Mouse (Mus musculus) left cerebral cortex, postnatal 14 days (tissue): Measurements from ENCODE around the gene Chmp1a. TPM values are rescaled to one million over a fixed set of nuclear protein-coding genes. Genes with fewer than 3 reads are reported as not detected.
"Not testable (repeated sequence)": the region's sequence is repeated elsewhere in the genome, so short reads cannot be mapped to it uniquely, and the experiment has no call there.

Source experiments
- DNase-seq, 2 experiments: peaks; one replicate each; pipeline ENCODE4 v3.0.0; 2021 to 2022; ENCODE audit warnings: low spot score in 2 of 2, mixed read lengths in 1 of 2
- intact Hi-C: fragments of 180-260 bp; cut with DNase I; formaldehyde crosslinking; loops from one replicate; pipeline ENCODE4 v1.15.1; 2025
- total RNA-seq, 2 experiments: library from RNA; stranded (reverse); gene quantifications; 2 replicates each; pipeline ENCODE4 v1.2.3; 2021

Chmp1a gene
- total RNA-seq, 2 experiments from 2014 or later, result 99.0 to 108 TPM

DNA sequence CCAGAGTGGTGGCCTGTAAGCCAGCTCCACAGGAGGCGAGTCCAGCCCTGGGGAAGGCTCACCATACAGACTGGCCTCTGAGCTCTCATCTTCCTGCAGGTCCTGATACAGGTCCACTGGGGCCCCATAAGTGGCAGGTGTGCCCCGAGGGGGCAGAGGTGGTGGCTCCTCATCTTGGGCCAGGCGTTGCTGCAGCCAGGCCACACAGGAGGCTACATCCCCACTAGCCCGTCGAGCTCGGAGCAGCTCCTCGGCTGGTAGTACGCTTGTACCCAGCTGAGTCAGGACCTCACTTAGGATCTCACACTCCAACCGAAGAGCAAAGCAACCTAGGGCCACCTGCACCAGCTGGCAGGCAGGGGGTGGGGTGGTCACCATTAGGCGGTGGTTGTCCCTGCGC lies 21.2 kb upstream of the Chmp1a start:
- no peak for DNase-seq
- intact Hi-C loops, result no loop called here

GRCm38 (mm10) chr8:123233300-123233699 lies 20.7 kb upstream of the Chmp1a start:
- no peak for DNase-seq
- intact Hi-C loops, result no loop called here

DNA sequence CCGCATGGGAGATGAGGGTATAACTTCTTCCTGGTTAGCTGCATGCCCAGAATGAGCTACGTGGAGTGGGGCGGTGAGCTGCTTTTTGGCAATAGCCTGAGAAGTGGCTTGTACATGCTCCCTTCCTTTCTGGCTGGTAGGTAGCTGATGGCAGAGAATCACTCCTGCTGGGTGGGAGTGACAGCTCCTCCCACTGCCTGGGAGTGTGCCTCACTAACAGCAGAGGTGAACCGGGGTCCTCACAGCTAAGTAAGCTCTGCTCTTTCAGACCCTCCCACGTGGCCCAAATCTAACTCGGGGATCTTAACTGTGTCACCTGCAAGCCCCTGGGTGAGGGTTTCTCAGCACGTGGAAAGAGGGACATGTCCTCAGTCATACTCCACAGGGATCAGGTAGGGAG lies 20.0 kb upstream of the Chmp1a start:
- peak in 1 of 2 experiments; percentile 37 for DNase-seq
- intact Hi-C loops, result no loop called here

- DNase-seq, result peak in 1 of 2 experiments; percentile 51
- intact Hi-C loops, result no loop called here
Measured at GRCm38 (mm10) chr8:123231742-123232141, 19.2 kb upstream of the Chmp1a start.

DNA sequence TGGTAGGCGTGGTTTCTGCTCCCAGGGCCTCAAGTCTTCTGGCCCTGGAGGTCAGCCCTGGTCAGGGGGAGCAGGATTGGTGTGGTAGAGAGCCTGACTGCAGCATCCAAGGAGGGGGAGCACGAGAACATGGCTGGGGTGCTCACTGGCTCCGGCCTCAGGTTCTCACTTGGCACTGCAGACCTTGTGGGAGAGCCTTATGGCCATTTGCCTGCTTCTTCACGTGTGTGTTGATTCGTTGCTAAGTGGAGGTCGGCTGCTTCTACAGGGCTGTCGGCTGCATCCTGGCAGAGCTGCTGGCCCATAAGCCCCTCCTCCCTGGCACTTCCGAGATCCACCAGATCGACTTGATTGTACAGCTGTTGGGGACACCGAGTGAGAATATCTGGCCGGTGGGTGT lies 17.8 kb upstream of the Chmp1a start:
- intact Hi-C loops, DNase-seq: not testable (repeated sequence)

GRCm38 (mm10) chr8:123228416-123228815 lies 15.9 kb upstream of the Chmp1a start:
- DNase-seq, result no peak
- intact Hi-C loops, result no loop called here

GRCm38 (mm10) chr8:123224278-123225266 lies 12.0 kb upstream of the Chmp1a start, which contains the start of gene Cdk10:
TSS of gene Cdk10 (plus strand) at chr8:123224842.
- intact Hi-C loops, result no loop called here

GRCm38 (mm10) chr8:123220917-123221316 lies 8.4 kb upstream of the Chmp1a start:
- intact Hi-C loops, result no loop called here
- DNase-seq, result no peak

More at GRCm38 (mm10) chr8:123224278-123225266, 12.0 kb upstream of the Chmp1a start, which contains the start of gene Cdk10:
- peak; percentile 88 to 95 for DNase-seq

DNA sequence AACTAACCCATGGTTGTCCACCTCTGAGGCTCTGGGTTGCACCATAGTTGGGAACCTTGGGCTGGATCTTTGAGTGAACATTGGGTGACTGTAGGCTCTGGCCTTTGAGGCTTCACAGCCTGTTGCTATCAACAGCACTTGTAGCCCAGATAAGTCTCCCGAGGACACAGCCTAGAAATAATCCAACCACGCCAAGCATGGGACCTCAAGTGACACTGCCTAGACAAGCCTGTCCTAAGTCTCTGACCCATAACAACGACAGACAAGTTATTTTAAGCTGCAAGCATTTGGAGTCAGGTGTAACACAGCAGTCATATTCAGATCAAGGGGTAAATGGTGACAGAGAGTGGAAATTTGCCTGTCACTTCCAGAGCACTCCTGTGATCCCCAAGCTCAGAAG lies 2.9 kb upstream of the Chmp1a start:
- DNase-seq, result no peak
- intact Hi-C loops, result no loop called here

DNA sequence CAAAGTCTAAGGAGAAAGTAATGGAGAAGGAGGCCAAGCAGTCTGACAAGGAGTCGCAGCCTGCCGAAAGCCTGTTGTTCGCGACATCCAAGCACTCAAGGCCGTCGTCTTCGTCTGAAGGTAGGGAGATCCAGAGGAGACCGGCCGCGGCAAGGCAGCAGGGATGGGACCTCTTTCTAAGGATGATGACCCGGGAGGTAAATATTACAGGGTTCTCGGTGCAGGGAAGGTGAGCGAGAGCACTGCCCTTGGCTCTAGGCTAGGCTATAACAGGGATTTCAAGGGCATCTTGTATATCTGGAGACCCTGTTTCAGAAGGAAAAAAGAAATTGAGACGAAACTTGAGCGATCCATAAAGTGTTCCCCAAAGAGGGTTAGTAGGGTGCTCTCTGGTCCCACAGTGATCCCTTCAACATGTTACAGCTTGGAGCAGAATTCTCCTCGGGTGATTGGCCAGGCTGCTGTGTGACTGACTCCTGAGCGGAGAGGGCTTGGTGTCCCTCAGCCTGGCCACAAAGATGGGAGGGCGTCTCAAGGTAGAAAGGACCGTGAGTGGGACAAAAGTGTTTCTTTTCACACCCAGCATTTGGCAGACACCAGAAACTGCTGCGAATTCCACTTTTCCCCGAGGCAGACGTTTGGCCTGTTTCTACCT lies 682 bp upstream of the Chmp1a start:
- DNase-seq, result no peak
- intact Hi-C loops, result no loop called here

DNA sequence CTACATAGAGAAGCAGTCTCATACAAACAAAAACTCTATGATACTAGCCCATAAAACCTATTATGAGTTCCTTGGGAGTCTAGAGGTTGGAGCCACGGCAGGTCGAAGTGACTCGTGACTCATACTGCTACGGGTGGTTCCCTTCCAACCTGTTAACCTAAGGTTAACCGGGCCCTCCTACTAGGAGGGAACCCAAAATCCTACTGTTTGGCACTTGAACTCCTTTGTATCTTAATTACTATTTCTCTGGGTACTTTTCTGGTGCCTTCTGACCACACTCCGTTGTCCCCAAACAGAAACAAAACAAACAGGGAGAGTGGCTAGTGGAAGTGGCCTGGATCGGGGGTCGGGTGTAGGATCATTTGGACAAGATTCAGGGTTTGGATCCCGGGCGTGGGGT lies 687 bp downstream of the Chmp1a start:
- no peak for DNase-seq
- intact Hi-C loops, result no loop called here

DNA sequence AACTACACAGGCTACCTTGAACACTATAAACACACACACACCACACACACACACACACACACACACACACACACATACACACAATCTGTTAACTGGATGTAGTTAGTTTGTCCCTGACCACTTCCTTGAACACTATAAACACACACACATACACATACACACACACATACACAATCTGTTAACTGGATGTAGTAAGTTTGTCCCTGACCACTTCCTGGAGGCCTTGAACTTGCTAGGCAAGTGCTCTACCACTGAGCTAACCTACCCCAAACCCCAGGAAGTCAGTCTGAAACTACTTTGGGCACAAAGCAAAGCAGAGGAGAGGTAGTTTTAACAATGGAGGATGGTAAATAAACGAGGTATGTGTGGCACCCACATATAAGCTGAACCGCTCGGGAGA lies 9.0 kb downstream of the Chmp1a start:
- DNase-seq, result peak in 1 of 2 experiments; percentile 42
- intact Hi-C loops, result loop anchor here (2.0 to 10.0 kb wide), 3 partner anchors 97 to 366 kb away; no protein-coding TSS in a partner anchor

DNA sequence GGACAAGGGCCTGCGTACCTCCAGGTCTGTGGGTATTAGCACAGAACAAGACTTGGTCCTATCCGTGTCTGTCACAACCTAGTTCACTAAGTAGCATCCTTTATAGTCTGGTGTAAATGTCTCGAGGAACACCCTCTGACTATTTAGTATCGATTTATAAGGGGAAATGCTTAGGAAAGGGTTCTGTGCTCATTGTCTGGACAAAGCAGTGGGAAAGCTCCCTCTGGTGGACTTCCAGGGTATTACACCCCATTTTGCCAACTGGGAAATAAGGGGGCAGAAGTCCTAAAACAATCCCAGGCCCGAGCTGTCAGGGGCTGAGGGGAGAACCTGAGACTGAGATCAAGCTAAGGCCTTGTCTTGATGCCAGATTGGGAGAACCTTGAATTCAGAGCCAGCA lies 10.3 kb downstream of the Chmp1a start:
- intact Hi-C loops, result loop anchor here (2.0 to 10.0 kb wide), 3 partner anchors 95 to 365 kb away; no protein-coding TSS in a partner anchor
- peak; percentile 76 to 87 for DNase-seq

- no peak for DNase-seq
- intact Hi-C loops, result loop anchor here (5.0 to 10.0 kb wide), 2 partner anchors 305 to 363 kb away; no protein-coding TSS in a partner anchor
Measured at GRCm38 (mm10) chr8:123199864-123200263, 12.7 kb downstream of the Chmp1a start.

DNA sequence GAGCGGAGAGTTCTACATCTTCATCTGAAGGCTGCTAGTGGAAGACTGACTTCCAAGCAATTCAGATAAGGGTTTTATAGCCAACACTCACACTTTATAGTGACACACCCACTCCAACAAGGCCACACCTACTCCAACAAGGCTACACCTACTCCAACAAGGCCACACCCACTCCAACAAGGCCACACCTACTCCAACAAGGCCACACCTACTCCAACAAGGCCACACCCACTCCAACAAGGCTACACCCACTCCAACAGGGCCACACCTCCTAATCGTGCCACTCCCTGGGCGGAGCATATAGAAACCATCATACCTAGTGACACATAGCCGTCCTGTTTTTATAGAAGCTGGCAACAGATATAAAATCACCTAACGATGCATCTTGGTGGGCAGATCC lies 15.5 kb downstream of the Chmp1a start:
- DNase-seq, intact Hi-C loops: not testable (repeated sequence)

GRCm38 (mm10) chr8:123193771-123194170 lies 18.8 kb downstream of the Chmp1a start:
- intact Hi-C loops, result loop anchor here (5.0 kb wide), 1 partner anchor 41 kb away; no protein-coding TSS in a partner anchor
- no peak for DNase-seq

GRCm38 (mm10) chr8:123191908-123192307 lies 20.7 kb downstream of the Chmp1a start:
- intact Hi-C loops, result loop anchor here (2.0 to 5.0 kb wide), 2 partner anchors 40 to 75 kb away; partner anchors contain the start of gene Cpne7

GRCm38 (mm10) chr8:123190678-123191077 lies 21.9 kb downstream of the Chmp1a start:
- intact Hi-C loops, result loop anchor here (2.0 to 5.0 kb wide), 2 partner anchors 38 to 74 kb away; partner anchors contain the start of gene Cpne7
- DNase-seq, result peak; percentile 84 to 90

More at GRCm38 (mm10) chr8:123191908-123192307, 20.7 kb downstream of the Chmp1a start:
- no peak for DNase-seq

GRCm38 (mm10) chr8:123188841-123189240 lies 23.7 kb downstream of the Chmp1a start:
- no peak for DNase-seq
- intact Hi-C loops, result no loop called here

DNA sequence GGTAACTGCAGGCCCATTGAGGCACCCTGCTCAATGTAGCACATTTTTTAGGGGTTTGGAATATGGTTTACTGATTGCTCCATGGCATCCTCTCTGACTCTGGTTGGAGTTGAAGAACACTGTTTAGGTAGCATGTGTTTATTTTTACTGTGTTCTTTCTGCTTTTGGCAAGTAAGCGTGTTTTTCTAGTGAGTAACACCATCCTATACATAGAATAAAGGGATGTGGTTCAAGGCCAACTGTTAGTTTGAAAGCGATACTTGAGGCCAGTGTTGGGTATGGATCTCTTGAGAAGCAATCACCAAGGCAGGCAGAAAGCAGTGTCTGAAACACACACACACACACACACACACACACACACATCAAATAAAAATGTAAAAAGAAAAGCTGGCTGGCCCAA lies 24.6 kb downstream of the Chmp1a start:
- intact Hi-C loops, result no loop called here

More for the DNA sequence above, 24.6 kb downstream of the Chmp1a start:
- no peak for DNase-seq
